Mouse (Mus musculus): ENCODE measurements around the gene Eps8l1.
A peak's percentile ranks its signal among the peaks of the same experiment; 100 is the strongest.

The Eps8l1 gene

GRCm38 (mm10) chr7:4511489-4512224 is 51.2 kb downstream of the Eps8l1 start:
- no peak for DNase-seq

- DNase-seq, result peak in 1 of 2 experiments; percentile 56
Measured at GRCm38 (mm10) chr7:4513236-4513635, 52.8 kb downstream of the Eps8l1 start.

- DNase-seq, result no peak
Measured at GRCm38 (mm10) chr7:4513829-4514712, 53.6 kb downstream of the Eps8l1 start.

GRCm38 (mm10) chr7:4515853-4516252 is 55.4 kb downstream of the Eps8l1 start:
- no peak for DNase-seq

GRCm38 (mm10) chr7:4516332-4517050 is 56.0 kb downstream of the Eps8l1 start, which contains the start of gene Tnnt1:
Gene Tnnt1 (minus strand): TSS chr7:4516382.
- no peak for DNase-seq

- DNase-seq, result no peak
Measured at GRCm38 (mm10) chr7:4518487-4518886, 58.0 kb downstream of the Eps8l1 start.

GRCm38 (mm10) chr7:4521231-4522003 is 60.9 kb downstream of the Eps8l1 start:
- DNase-seq, result no peak

GRCm38 (mm10) chr7:4522292-4522691 is 61.8 kb downstream of the Eps8l1 start:
- no peak for DNase-seq

GRCm38 (mm10) chr7:4523205-4524130 is 63.0 kb downstream of the Eps8l1 start:
- no peak for DNase-seq

GRCm38 (mm10) chr7:4524212-4524922 is 63.9 kb downstream of the Eps8l1 start, which contains the start of gene Tnni3:
Gene Tnni3 (minus strand): TSS chr7:4524229.
- DNase-seq, result peak; percentile 52 to 71

GRCm38 (mm10) chr7:4526341-4527301 is 66.1 kb downstream of the Eps8l1 start:
- DNase-seq, result peak; percentile 77 to 85

GRCm38 (mm10) chr7:4527302-4527689 is 66.8 kb downstream of the Eps8l1 start:
- DNase-seq, result no peak

All from cerebellum, postnatal 14 days (tissue).